Mouse (Mus musculus): ENCODE measurements around the gene Apom. TPM values are rescaled to one million over a fixed set of nuclear protein-coding genes. Genes with fewer than 3 reads are reported as not detected.

Apom gene
- polyA plus RNA-seq, 2 experiments: 1.1 TPM; not detected in 1

DNA sequence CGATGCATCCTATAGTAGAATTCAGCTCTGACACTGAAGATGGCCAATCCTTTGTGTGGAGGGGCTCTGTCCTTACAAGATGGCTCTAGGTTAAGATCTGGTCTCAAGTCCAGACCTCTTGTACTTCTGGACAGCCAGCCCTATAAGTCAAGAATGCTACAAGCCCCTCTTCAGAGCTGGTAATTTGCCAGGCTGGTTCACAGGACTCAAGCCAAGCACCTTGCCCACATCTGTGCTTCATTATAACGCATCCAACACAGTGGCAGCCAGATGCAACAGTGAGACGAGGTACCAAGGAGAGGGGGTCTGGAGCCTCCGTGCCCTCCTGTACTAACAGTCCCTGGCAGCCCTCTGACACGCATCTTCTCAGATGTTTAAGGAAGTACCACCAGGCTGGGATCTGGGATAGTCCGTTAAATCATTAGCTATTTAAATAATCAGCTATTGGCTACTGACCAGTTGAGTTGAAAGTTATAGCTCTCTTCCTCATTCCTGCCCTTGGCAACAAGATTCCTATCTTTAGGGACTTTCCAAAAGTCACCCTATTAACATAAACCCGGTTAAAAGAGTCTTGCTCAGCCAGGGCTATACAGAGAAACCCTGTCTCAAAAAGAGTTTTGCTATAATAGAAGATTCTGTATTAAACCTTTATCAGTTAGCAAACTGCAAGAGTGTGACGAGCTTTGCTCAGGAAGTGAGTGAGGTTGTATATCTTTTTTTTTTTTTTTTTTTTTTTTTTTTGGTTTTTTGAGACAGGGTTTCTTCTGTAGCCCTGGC lies 42.5 kb upstream of the Apom start:
- WGBS: 37% methylated on average over 8 of the region's 8 CpGs
- DNase-seq (ENCODE audit: low spot score) (no peak), ATAC-seq (ENCODE audit: low FRiP score, low read depth) (no peak)
- Histone ChIP-seq H3K36me3 (ENCODE audit: control insufficient read depth, insufficient read depth, low read length) (no peaks in the 10 kb centered on the region), H3K27ac (replicated peaks; ENCODE audit: low read depth, low read length) (no peak overlapping the region), H3K4me2 (replicated peaks; ENCODE audit: low read depth, low read length, severe bottlenecking) (no peak overlapping the region), H3K4me1 (ENCODE audit: control insufficient read depth, insufficient read depth, low read length) (0 out of 2 replicates have a peak, but pooled peaks cover 3% of the 10 kb centered on the region), H3K9ac (ENCODE audit: low read depth, low read length, severe bottlenecking) (no peak overlapping the region), H3K27me3 (ENCODE audit: control insufficient read depth, insufficient read depth, low read length) (no peaks in the 10 kb centered on the region), H3K4me3 (replicated peaks; ENCODE audit: low read length) (no peak overlapping the region), H3K9me3 (ENCODE audit: control insufficient read depth, low read length) (no peaks in the 10 kb centered on the region)
- no peak for TF ChIP-seq POLR2A (IDR thresholded peaks at IDR 0.05; ENCODE audit: borderline replicate concordance, extremely low read depth, insufficient read depth, insufficient read length)

DNA sequence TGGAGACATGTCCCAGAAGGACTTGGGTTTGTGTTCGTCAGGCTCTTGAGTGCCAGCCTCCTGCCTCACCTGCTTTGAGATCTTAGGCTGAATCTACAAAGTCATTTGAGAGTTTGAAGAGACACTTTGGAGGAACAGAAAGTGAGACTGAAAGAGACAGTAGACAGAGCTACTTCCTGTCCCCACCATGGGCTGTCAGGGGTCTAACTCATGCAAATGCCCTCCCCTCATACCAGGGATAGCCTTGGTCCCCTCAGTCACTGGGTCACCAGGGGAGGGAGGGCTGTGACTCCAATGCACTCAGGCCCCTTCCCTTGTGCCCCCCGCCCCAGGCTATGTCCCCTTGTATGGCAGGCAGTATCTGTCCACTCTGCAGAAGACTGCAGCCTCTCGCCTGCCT lies 41.5 kb upstream of the Apom start:
- no peak for ATAC-seq (ENCODE audit: low FRiP score, low read depth)
- no peak overlapping the region for H3K4me3 ChIP-seq (replicated peaks; ENCODE audit: low read length)
- H3K4me1 ChIP-seq (ENCODE audit: control insufficient read depth, insufficient read depth, low read length): 0 out of 2 replicates have a peak, but pooled peaks cover 3% of the 10 kb centered on the region
- DNase-seq (ENCODE audit: low spot score): no peak
- no peaks in the 10 kb centered on the region for H3K36me3 ChIP-seq (ENCODE audit: control insufficient read depth, insufficient read depth, low read length)
- H3K27ac ChIP-seq (replicated peaks; ENCODE audit: low read depth, low read length): no peak overlapping the region; the same call in 1 of the 2 replicates
- no peak for TF ChIP-seq POLR2A (IDR thresholded peaks at IDR 0.05; ENCODE audit: borderline replicate concordance, extremely low read depth, insufficient read depth, insufficient read length)
- 61% methylated on average over 3 of the region's 3 CpGs for WGBS
- no peaks in the 10 kb centered on the region for H3K27me3 ChIP-seq (ENCODE audit: control insufficient read depth, insufficient read depth, low read length)
- no peak overlapping the region for H3K9ac ChIP-seq (ENCODE audit: low read depth, low read length, severe bottlenecking)
- H3K4me2 ChIP-seq (replicated peaks; ENCODE audit: low read depth, low read length, severe bottlenecking): no peak overlapping the region
- no peaks in the 10 kb centered on the region for H3K9me3 ChIP-seq (ENCODE audit: control insufficient read depth, low read length)

GRCm38 (mm10) chr17:35172445-35173234 lies 40.8 kb upstream of the Apom start:
- TF ChIP-seq POLR2A (IDR thresholded peaks at IDR 0.05; ENCODE audit: borderline replicate concordance, extremely low read depth, insufficient read depth, insufficient read length): no peak
- WGBS: 75% methylated on average over 11 of the region's 11 CpGs
- ATAC-seq (ENCODE audit: low FRiP score, low read depth) (no peak), DNase-seq (ENCODE audit: low spot score) (no peak)
- H3K27ac ChIP-seq (replicated peaks; ENCODE audit: low read depth, low read length): no peak overlapping the region
- 0 out of 2 replicates have a peak, but pooled peaks cover 3% of the 10 kb centered on the region for H3K4me1 ChIP-seq (ENCODE audit: control insufficient read depth, insufficient read depth, low read length)
- no peak overlapping the region for H3K4me3 ChIP-seq (replicated peaks; ENCODE audit: low read length)
- H3K9me3 ChIP-seq (ENCODE audit: control insufficient read depth, low read length): no peaks in the 10 kb centered on the region
- no peak overlapping the region for H3K9ac ChIP-seq (ENCODE audit: low read depth, low read length, severe bottlenecking)
- no peaks in the 10 kb centered on the region for H3K27me3 ChIP-seq (ENCODE audit: control insufficient read depth, insufficient read depth, low read length)
- no peaks in the 10 kb centered on the region for H3K36me3 ChIP-seq (ENCODE audit: control insufficient read depth, insufficient read depth, low read length)
- H3K4me2 ChIP-seq (replicated peaks; ENCODE audit: low read depth, low read length, severe bottlenecking): no peak overlapping the region

DNA sequence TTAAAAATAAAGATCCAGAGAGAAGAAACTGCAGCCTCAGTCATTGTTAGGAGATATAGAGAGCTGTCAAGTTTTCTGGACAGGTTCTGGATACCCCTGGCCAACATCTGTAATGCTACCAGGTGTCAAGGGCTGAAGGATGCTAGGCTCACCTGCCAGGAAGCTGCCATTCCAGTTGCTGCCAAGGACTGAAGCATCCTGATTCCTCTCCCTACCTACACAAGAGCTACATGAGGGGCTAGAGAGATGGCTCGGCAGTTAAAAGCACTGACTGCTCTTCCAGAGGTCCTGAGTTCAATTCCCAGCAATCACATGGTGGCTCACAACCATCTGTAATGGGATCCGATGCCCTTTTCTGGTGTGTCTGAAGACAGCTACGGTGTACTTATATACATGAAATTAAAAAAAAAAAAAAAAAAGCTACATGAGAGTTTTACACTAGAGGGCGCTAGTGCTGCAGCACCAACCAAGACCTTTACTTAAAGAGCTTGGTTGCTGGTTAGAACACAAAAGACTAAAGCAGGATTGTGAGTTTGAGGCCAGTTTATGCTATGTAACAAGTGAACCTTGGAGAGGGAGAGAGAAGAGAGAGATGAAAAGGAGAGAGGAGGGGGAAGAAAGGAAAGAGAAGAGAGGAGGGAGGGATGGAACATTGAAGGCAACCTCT lies 36.8 kb upstream of the Apom start:
- no peak for TF ChIP-seq POLR2A (IDR thresholded peaks at IDR 0.05; ENCODE audit: borderline replicate concordance, extremely low read depth, insufficient read depth, insufficient read length)
- H3K9me3 ChIP-seq (ENCODE audit: control insufficient read depth, low read length): no peaks in the 10 kb centered on the region
- no peak for ATAC-seq (ENCODE audit: low FRiP score, low read depth)
- no peaks in the 10 kb centered on the region for H3K36me3 ChIP-seq (ENCODE audit: control insufficient read depth, insufficient read depth, low read length)
- no peaks in the 10 kb centered on the region for H3K27me3 ChIP-seq (ENCODE audit: control insufficient read depth, insufficient read depth, low read length)
- H3K4me3 ChIP-seq (replicated peaks; ENCODE audit: low read length): no peak overlapping the region
- H3K4me2 ChIP-seq (replicated peaks; ENCODE audit: low read depth, low read length, severe bottlenecking): no peak overlapping the region
- H3K9ac ChIP-seq (ENCODE audit: low read depth, low read length, severe bottlenecking): no peak overlapping the region
- WGBS: 14% methylated on average over 4 of the region's 4 CpGs
- DNase-seq (ENCODE audit: low spot score): peak; percentile 75
- no peak overlapping the region for H3K27ac ChIP-seq (replicated peaks; ENCODE audit: low read depth, low read length)
- peaks cover 8% of the 10 kb centered on the region for H3K4me1 ChIP-seq (ENCODE audit: control insufficient read depth, insufficient read depth, low read length)

DNA sequence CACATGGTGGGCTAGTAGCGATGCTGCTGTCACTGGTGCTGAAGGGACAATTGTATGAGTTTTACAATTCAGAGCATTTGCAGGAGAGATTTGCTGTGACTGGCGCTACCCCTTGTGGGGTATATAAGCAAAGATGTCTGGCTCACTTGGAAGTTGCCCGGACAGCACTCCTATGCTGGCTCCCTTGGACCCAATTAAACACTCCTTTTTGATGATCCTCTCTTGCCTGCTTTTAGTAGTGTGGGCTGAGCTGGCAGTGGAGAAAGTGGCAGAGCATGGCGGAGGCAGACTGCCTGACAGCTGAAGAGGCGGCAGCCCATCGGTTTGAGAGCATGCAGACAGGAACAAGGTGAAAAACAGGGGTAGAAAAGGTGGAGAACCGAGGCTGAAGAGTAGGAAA lies 35.9 kb upstream of the Apom start:
- H3K27ac ChIP-seq (replicated peaks; ENCODE audit: low read depth, low read length): no peak overlapping the region
- peaks cover 10% of the 10 kb centered on the region for H3K4me1 ChIP-seq (ENCODE audit: control insufficient read depth, insufficient read depth, low read length)
- WGBS: 87% methylated on average over 7 of the region's 7 CpGs
- DNase-seq (ENCODE audit: low spot score): no peak
- ATAC-seq (ENCODE audit: low FRiP score, low read depth): no peak
- TF ChIP-seq POLR2A (IDR thresholded peaks at IDR 0.05; ENCODE audit: borderline replicate concordance, extremely low read depth, insufficient read depth, insufficient read length): no peak
- no peak overlapping the region for H3K9ac ChIP-seq (ENCODE audit: low read depth, low read length, severe bottlenecking)
- H3K4me2 ChIP-seq (replicated peaks; ENCODE audit: low read depth, low read length, severe bottlenecking): no peak overlapping the region
- no peaks in the 10 kb centered on the region for H3K9me3 ChIP-seq (ENCODE audit: control insufficient read depth, low read length)
- H3K4me3 ChIP-seq (replicated peaks; ENCODE audit: low read length): no peak overlapping the region
- H3K36me3 ChIP-seq (ENCODE audit: control insufficient read depth, insufficient read depth, low read length): peaks cover 1% of the 10 kb centered on the region; the same call in 1 of the 2 replicates
- no peaks in the 10 kb centered on the region for H3K27me3 ChIP-seq (ENCODE audit: control insufficient read depth, insufficient read depth, low read length)

Data from limb, embryonic 14.5 days (tissue).